Mouse (Mus musculus): ENCODE data around the gene Plin3. TPM values are rescaled to one million over a fixed set of nuclear protein-coding genes. Genes with fewer than 3 reads are reported as not detected.

The Plin3 gene
- polyA plus RNA-seq, 1 experiment from 2014 or later, result 37.5 TPM

GRCm38 (mm10) chr17:56282802-56283201 lies 9.9 kb downstream of the Plin3 start:
- Histone ChIP-seq H3K27me3 (ENCODE audit: control insufficient read depth, insufficient read depth, low read length) (no peaks in the 10 kb centered on the region), H3K27ac (ENCODE audit: low read depth, low read length) (no peak overlapping the region), H3K4me3 (ENCODE audit: low read depth, low read length) (no peak overlapping the region), H3K4me2 (ENCODE audit: low read depth, low read length, severe bottlenecking) (no peak overlapping the region), H3K9ac (ENCODE audit: low read length) (no peak overlapping the region), H3K4me1 (replicated peaks; ENCODE audit: control insufficient read depth, insufficient read depth, low read length) (0 out of 2 replicates have a peak, but pooled peaks cover 1% of the 10 kb centered on the region), H3K9me3 (ENCODE audit: control insufficient read depth, low read length) (no peaks in the 10 kb centered on the region), H3K36me3 (ENCODE audit: control insufficient read depth, insufficient read depth, low read length) (no peaks in the 10 kb centered on the region; the same call in 1 of the 2 replicates)
- 90% methylated on average over 4 of the region's 4 CpGs for WGBS
- ATAC-seq (replicated peaks; ENCODE audit: low FRiP score) (no peak), DNase-seq (ENCODE audit: low spot score) (no peak)

GRCm38 (mm10) chr17:56281193-56281592 lies 11.5 kb downstream of the Plin3 start:
- no peaks in the 10 kb centered on the region; the same call in 1 of the 2 replicates for H3K36me3 ChIP-seq (ENCODE audit: control insufficient read depth, insufficient read depth, low read length)
- 90% methylated on average over 12 of the region's 12 CpGs for WGBS

GRCm38 (mm10) chr17:56279481-56280155 lies 13.1 kb downstream of the Plin3 start:
- no peak overlapping the region for H3K9ac ChIP-seq (ENCODE audit: low read length)
- no peaks in the 10 kb centered on the region; the same call in 1 of the 2 replicates for H3K36me3 ChIP-seq (ENCODE audit: control insufficient read depth, insufficient read depth, low read length)
- no peaks in the 10 kb centered on the region for H3K9me3 ChIP-seq (ENCODE audit: control insufficient read depth, low read length)
- DNase-seq (ENCODE audit: low spot score) (no peak), ATAC-seq (replicated peaks; ENCODE audit: low FRiP score) (no peak)
- H3K4me1 ChIP-seq (replicated peaks; ENCODE audit: control insufficient read depth, insufficient read depth, low read length), result peaks cover 2% of the 10 kb centered on the region; the same call in 1 of the 2 replicates
- 91% methylated on average over 12 of the region's 12 CpGs for WGBS
- no peak overlapping the region for H3K4me3 ChIP-seq (ENCODE audit: low read depth, low read length)
- H3K27me3 ChIP-seq (ENCODE audit: control insufficient read depth, insufficient read depth, low read length), result no peaks in the 10 kb centered on the region
- no peak overlapping the region for H3K27ac ChIP-seq (ENCODE audit: low read depth, low read length)
- no peak overlapping the region for H3K4me2 ChIP-seq (ENCODE audit: low read depth, low read length, severe bottlenecking)

More at GRCm38 (mm10) chr17:56281193-56281592, 11.5 kb downstream of the Plin3 start:
- Histone ChIP-seq H3K9me3 (ENCODE audit: control insufficient read depth, low read length) (no peaks in the 10 kb centered on the region), H3K4me1 (replicated peaks; ENCODE audit: control insufficient read depth, insufficient read depth, low read length) (no peaks in the 10 kb centered on the region; the same call in 1 of the 2 replicates), H3K27ac (ENCODE audit: low read depth, low read length) (no peak overlapping the region), H3K27me3 (ENCODE audit: control insufficient read depth, insufficient read depth, low read length) (no peaks in the 10 kb centered on the region), H3K4me3 (ENCODE audit: low read depth, low read length) (no peak overlapping the region), H3K4me2 (ENCODE audit: low read depth, low read length, severe bottlenecking) (no peak overlapping the region), H3K9ac (ENCODE audit: low read length) (no peak overlapping the region)
- ATAC-seq (replicated peaks; ENCODE audit: low FRiP score), result no peak
- no peak for DNase-seq (ENCODE audit: low spot score)

DNA sequence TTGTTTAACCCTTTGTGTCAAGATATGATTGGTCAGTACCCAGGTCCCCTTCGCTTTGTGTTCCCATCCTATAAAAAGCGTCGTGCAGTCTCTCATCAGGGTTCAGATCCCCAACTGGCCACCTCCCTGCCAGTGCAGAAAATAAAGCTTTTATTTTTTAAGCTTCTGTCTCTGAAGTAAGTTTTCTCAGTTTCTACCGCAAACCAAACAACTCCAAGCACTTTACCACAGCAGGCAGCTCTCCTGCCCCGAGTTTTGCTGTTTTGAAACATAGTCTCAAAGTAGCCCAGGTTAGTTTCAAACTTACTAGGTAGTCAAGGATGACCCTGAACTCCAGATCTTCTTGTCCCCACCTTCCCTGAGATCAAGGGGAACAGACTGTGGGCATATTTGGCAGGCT lies 14.3 kb downstream of the Plin3 start:
- Histone ChIP-seq H3K4me1 (replicated peaks; ENCODE audit: control insufficient read depth, insufficient read depth, low read length) (peaks cover 2% of the 10 kb centered on the region; the same call in 1 of the 2 replicates), H3K27me3 (ENCODE audit: control insufficient read depth, insufficient read depth, low read length) (no peaks in the 10 kb centered on the region), H3K9me3 (ENCODE audit: control insufficient read depth, low read length) (no peaks in the 10 kb centered on the region), H3K4me2 (ENCODE audit: low read depth, low read length, severe bottlenecking) (no peak overlapping the region), H3K9ac (ENCODE audit: low read length) (no peak overlapping the region), H3K4me3 (ENCODE audit: low read depth, low read length) (no peak overlapping the region), H3K36me3 (ENCODE audit: control insufficient read depth, insufficient read depth, low read length) (no peaks in the 10 kb centered on the region; the same call in 1 of the 2 replicates), H3K27ac (ENCODE audit: low read depth, low read length) (no peak overlapping the region)
- DNase-seq (ENCODE audit: low spot score) (no peak), ATAC-seq (replicated peaks; ENCODE audit: low FRiP score) (no peak)
- 94% methylated on average over 5 of the region's 5 CpGs for WGBS

GRCm38 (mm10) chr17:56277567-56277893 lies 15.1 kb downstream of the Plin3 start:
- 58% methylated on average over 2 of the region's 2 CpGs for WGBS
- no peak overlapping the region for H3K9ac ChIP-seq (ENCODE audit: low read length)
- no peak for ATAC-seq (replicated peaks; ENCODE audit: low FRiP score)
- H3K4me2 ChIP-seq (ENCODE audit: low read depth, low read length, severe bottlenecking), result no peak overlapping the region
- H3K36me3 ChIP-seq (ENCODE audit: control insufficient read depth, insufficient read depth, low read length), result no peaks in the 10 kb centered on the region; the same call in 1 of the 2 replicates
- no peak for DNase-seq (ENCODE audit: low spot score)
- H3K27me3 ChIP-seq (ENCODE audit: control insufficient read depth, insufficient read depth, low read length), result no peaks in the 10 kb centered on the region
- no peak overlapping the region; the same call in 1 of the 2 replicates for H3K4me3 ChIP-seq (ENCODE audit: low read depth, low read length)
- H3K4me1 ChIP-seq (replicated peaks; ENCODE audit: control insufficient read depth, insufficient read depth, low read length), result peaks cover 2% of the 10 kb centered on the region; the same call in 1 of the 2 replicates
- no peak overlapping the region; the same call in 1 of the 2 replicates for H3K27ac ChIP-seq (ENCODE audit: low read depth, low read length)
- H3K9me3 ChIP-seq (ENCODE audit: control insufficient read depth, low read length), result no peaks in the 10 kb centered on the region

- Histone ChIP-seq H3K9ac (ENCODE audit: low read length) (peak within 1 kb of the TSS; percentile 65), H3K4me2 (ENCODE audit: low read depth, low read length, severe bottlenecking) (peak within 1 kb of the TSS; percentile 71), H3K27ac (ENCODE audit: low read depth, low read length) (peak within 1 kb of the TSS; percentile 66), H3K27me3 (ENCODE audit: control insufficient read depth, insufficient read depth, low read length) (no peaks in the 10 kb centered on the region), H3K36me3 (ENCODE audit: control insufficient read depth, insufficient read depth, low read length) (no peaks in the 10 kb centered on the region; the same call in 1 of the 2 replicates), H3K4me3 (ENCODE audit: low read depth, low read length) (peak within 1 kb of the TSS; percentile 42), H3K9me3 (ENCODE audit: control insufficient read depth, low read length) (no peaks in the 10 kb centered on the region), H3K4me1 (replicated peaks; ENCODE audit: control insufficient read depth, insufficient read depth, low read length) (peaks cover 2% of the 10 kb centered on the region; the same call in 1 of the 2 replicates)
- 10% methylated on average over 17 of the region's 21 CpGs for WGBS
- peak; percentile 94 for DNase-seq (ENCODE audit: low spot score)
- ATAC-seq (replicated peaks; ENCODE audit: low FRiP score), result peak; percentile 90
Measured at GRCm38 (mm10) chr17:56276643-56277566, 15.8 kb downstream of the Plin3 start, which contains the start of gene Ticam1. Gene Ticam1, minus strand, starts transcription at chr17:56276786.

DNA sequence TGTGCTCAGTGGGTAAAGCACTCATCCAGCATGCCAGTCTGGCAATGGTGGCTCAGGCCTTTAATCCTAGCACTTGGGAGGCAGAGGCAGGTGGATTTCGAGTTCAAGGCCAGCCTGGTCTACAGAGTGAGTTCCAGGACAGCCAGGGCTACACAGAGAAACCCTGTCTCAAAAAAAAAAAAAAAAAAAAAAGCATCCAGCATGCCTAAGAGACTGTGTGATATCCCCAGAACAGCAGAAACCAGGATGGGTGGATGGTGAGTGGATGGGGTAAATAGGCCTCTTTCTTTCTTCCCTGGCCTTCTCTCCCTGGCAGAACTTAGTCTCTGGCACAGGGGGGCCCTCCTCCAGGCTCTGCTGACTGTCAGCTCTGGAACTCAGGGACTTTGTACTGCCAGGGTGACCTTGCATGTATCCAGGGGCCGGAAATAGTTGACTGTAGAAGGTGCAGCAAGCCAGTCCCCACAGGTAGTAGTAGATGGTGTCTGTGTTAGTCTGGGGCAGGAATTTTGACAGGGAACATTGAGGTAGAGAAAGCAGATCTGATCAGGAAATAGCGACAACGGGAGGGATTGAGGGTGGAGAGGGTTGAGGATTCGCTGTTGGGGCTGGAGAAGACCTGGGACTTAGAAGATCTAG lies 16.7 kb downstream of the Plin3 start:
- ATAC-seq (replicated peaks; ENCODE audit: low FRiP score), result 0 out of 2 replicates have a peak, but pooled peaks have one; percentile 4
- DNase-seq (ENCODE audit: low spot score), result no peak
- WGBS, result 41% methylated on average over 5 of the region's 5 CpGs

GRCm38 (mm10) chr17:56273986-56274385 lies 18.7 kb downstream of the Plin3 start:
- no peak for ATAC-seq (replicated peaks; ENCODE audit: low FRiP score)
- no peak overlapping the region for H3K9ac ChIP-seq (ENCODE audit: low read length)
- H3K4me1 ChIP-seq (replicated peaks; ENCODE audit: control insufficient read depth, insufficient read depth, low read length), result peaks cover 2% of the 10 kb centered on the region; the same call in 1 of the 2 replicates
- H3K36me3 ChIP-seq (ENCODE audit: control insufficient read depth, insufficient read depth, low read length), result no peaks in the 10 kb centered on the region
- DNase-seq (ENCODE audit: low spot score), result no peak
- no peak overlapping the region for H3K4me2 ChIP-seq (ENCODE audit: low read depth, low read length, severe bottlenecking)
- no peak overlapping the region for H3K4me3 ChIP-seq (ENCODE audit: low read depth, low read length)
- H3K27ac ChIP-seq (ENCODE audit: low read depth, low read length), result no peak overlapping the region
- 95% methylated on average over 5 of the region's 5 CpGs for whole genome bisulfite sequencing
- no peaks in the 10 kb centered on the region for H3K27me3 ChIP-seq (ENCODE audit: control insufficient read depth, insufficient read depth, low read length)
- no peaks in the 10 kb centered on the region for H3K9me3 ChIP-seq (ENCODE audit: control insufficient read depth, low read length)

More for the DNA sequence above, 16.7 kb downstream of the Plin3 start:
- Histone ChIP-seq H3K9me3 (ENCODE audit: control insufficient read depth, low read length) (no peaks in the 10 kb centered on the region), H3K4me1 (replicated peaks; ENCODE audit: control insufficient read depth, insufficient read depth, low read length) (peaks cover 2% of the 10 kb centered on the region; the same call in 1 of the 2 replicates), H3K36me3 (ENCODE audit: control insufficient read depth, insufficient read depth, low read length) (no peaks in the 10 kb centered on the region; the same call in 1 of the 2 replicates), H3K9ac (ENCODE audit: low read length) (peak overlapping the region; percentile 65), H3K27me3 (ENCODE audit: control insufficient read depth, insufficient read depth, low read length) (no peaks in the 10 kb centered on the region), H3K4me3 (ENCODE audit: low read depth, low read length) (peak overlapping the region; percentile 42), H3K27ac (ENCODE audit: low read depth, low read length) (no peak overlapping the region), H3K4me2 (ENCODE audit: low read depth, low read length, severe bottlenecking) (peak overlapping the region; percentile 71)
